Mouse (Mus musculus): ENCODE results near the gene Tmem266. TPM values are rescaled to one million over a fixed set of nuclear protein-coding genes. Genes with fewer than 3 reads are reported as not detected.

The Tmem266 gene
- polyA plus RNA-seq, 1 experiment = 0.54 TPM

- Histone ChIP-seq H3K27ac (ENCODE audit: control insufficient read depth, insufficient read depth, low read depth, low read length) (no peak overlapping the region), H3K27me3 (ENCODE audit: control insufficient read depth, insufficient read depth, low read length) (no peaks in the 10 kb centered on the region), H3K4me3 (ENCODE audit: control insufficient read depth, low read depth, low read length) (no peak overlapping the region), H3K4me1 (ENCODE audit: control insufficient read depth, insufficient read depth, low read length) (peaks cover 9% of the 10 kb centered on the region), H3K36me3 (ENCODE audit: control insufficient read depth, insufficient read depth, low read length) (no peaks in the 10 kb centered on the region)
- TF ChIP-seq POLR2A (IDR thresholded peaks at IDR 0.05; ENCODE audit: control insufficient read depth, low read depth, low read length) = no peak
- TF ChIP-seq CTCF (IDR thresholded peaks at IDR 0.05; ENCODE audit: control insufficient read depth, insufficient read depth, insufficient replicate concordance, low read depth, low read length) = no peak
Observed at GRCm38 (mm10) chr9:55432306-55433289, 105.9 kb downstream of the Tmem266 start.

- Histone ChIP-seq H3K27ac (ENCODE audit: control insufficient read depth, insufficient read depth, low read depth, low read length) (no peak overlapping the region), H3K4me1 (ENCODE audit: control insufficient read depth, insufficient read depth, low read length) (peaks cover 6% of the 10 kb centered on the region), H3K27me3 (ENCODE audit: control insufficient read depth, insufficient read depth, low read length) (no peaks in the 10 kb centered on the region), H3K36me3 (ENCODE audit: control insufficient read depth, insufficient read depth, low read length) (no peaks in the 10 kb centered on the region), H3K4me3 (ENCODE audit: control insufficient read depth, low read depth, low read length) (no peak overlapping the region)
- no peak for TF ChIP-seq CTCF (IDR thresholded peaks at IDR 0.05; ENCODE audit: control insufficient read depth, insufficient read depth, insufficient replicate concordance, low read depth, low read length)
Observed at GRCm38 (mm10) chr9:55433875-55434274, 107.2 kb downstream of the Tmem266 start.

- Histone ChIP-seq H3K27me3 (ENCODE audit: control insufficient read depth, insufficient read depth, low read length) (no peaks in the 10 kb centered on the region), H3K4me1 (ENCODE audit: control insufficient read depth, insufficient read depth, low read length) (no peaks in the 10 kb centered on the region), H3K4me3 (ENCODE audit: control insufficient read depth, low read depth, low read length) (no peak overlapping the region), H3K27ac (ENCODE audit: control insufficient read depth, insufficient read depth, low read depth, low read length) (no peak overlapping the region), H3K36me3 (ENCODE audit: control insufficient read depth, insufficient read depth, low read length) (no peaks in the 10 kb centered on the region)
- no peak for TF ChIP-seq POLR2A (IDR thresholded peaks at IDR 0.05; ENCODE audit: control insufficient read depth, low read depth, low read length)
- no peak for TF ChIP-seq CTCF (IDR thresholded peaks at IDR 0.05; ENCODE audit: control insufficient read depth, insufficient read depth, insufficient replicate concordance, low read depth, low read length)
Observed at GRCm38 (mm10) chr9:55438433-55438832, 111.7 kb downstream of the Tmem266 start.

- Histone ChIP-seq H3K4me3 (ENCODE audit: control insufficient read depth, low read depth, low read length) (no peak overlapping the region), H3K4me1 (ENCODE audit: control insufficient read depth, insufficient read depth, low read length) (no peaks in the 10 kb centered on the region), H3K27me3 (ENCODE audit: control insufficient read depth, insufficient read depth, low read length) (no peaks in the 10 kb centered on the region), H3K27ac (ENCODE audit: control insufficient read depth, insufficient read depth, low read depth, low read length) (no peak overlapping the region), H3K36me3 (ENCODE audit: control insufficient read depth, insufficient read depth, low read length) (no peaks in the 10 kb centered on the region)
- TF ChIP-seq POLR2A (IDR thresholded peaks at IDR 0.05; ENCODE audit: control insufficient read depth, low read depth, low read length) (no peak), CTCF (IDR thresholded peaks at IDR 0.05; ENCODE audit: control insufficient read depth, insufficient read depth, insufficient replicate concordance, low read depth, low read length) (no peak)
Observed at GRCm38 (mm10) chr9:55439206-55439780, 112.6 kb downstream of the Tmem266 start.

GRCm38 (mm10) chr9:55447509-55447908, 120.8 kb downstream of the Tmem266 start:
- TF ChIP-seq CTCF (IDR thresholded peaks at IDR 0.05; ENCODE audit: control insufficient read depth, insufficient read depth, insufficient replicate concordance, low read depth, low read length) (no peak), POLR2A (IDR thresholded peaks at IDR 0.05; ENCODE audit: control insufficient read depth, low read depth, low read length) (no peak)
- Histone ChIP-seq H3K4me3 (ENCODE audit: control insufficient read depth, low read depth, low read length) (no peak overlapping the region), H3K27me3 (ENCODE audit: control insufficient read depth, insufficient read depth, low read length) (no peaks in the 10 kb centered on the region), H3K4me1 (ENCODE audit: control insufficient read depth, insufficient read depth, low read length) (no peaks in the 10 kb centered on the region), H3K36me3 (ENCODE audit: control insufficient read depth, insufficient read depth, low read length) (no peaks in the 10 kb centered on the region), H3K27ac (ENCODE audit: control insufficient read depth, insufficient read depth, low read depth, low read length) (no peak overlapping the region)

GRCm38 (mm10) chr9:55449108-55449507, 122.4 kb downstream of the Tmem266 start:
- Histone ChIP-seq H3K36me3 (ENCODE audit: control insufficient read depth, insufficient read depth, low read length) (no peaks in the 10 kb centered on the region), H3K27me3 (ENCODE audit: control insufficient read depth, insufficient read depth, low read length) (no peaks in the 10 kb centered on the region), H3K4me1 (ENCODE audit: control insufficient read depth, insufficient read depth, low read length) (no peaks in the 10 kb centered on the region), H3K4me3 (ENCODE audit: control insufficient read depth, low read depth, low read length) (no peak overlapping the region), H3K27ac (ENCODE audit: control insufficient read depth, insufficient read depth, low read depth, low read length) (no peak overlapping the region)
- no peak for TF ChIP-seq CTCF (IDR thresholded peaks at IDR 0.05; ENCODE audit: control insufficient read depth, insufficient read depth, insufficient replicate concordance, low read depth, low read length)
- TF ChIP-seq POLR2A (IDR thresholded peaks at IDR 0.05; ENCODE audit: control insufficient read depth, low read depth, low read length) = no peak

- no peak overlapping the region for H3K27ac ChIP-seq (ENCODE audit: control insufficient read depth, insufficient read depth, low read depth, low read length)
- H3K36me3 ChIP-seq (ENCODE audit: control insufficient read depth, insufficient read depth, low read length) = no peaks in the 10 kb centered on the region
- H3K27me3 ChIP-seq (ENCODE audit: control insufficient read depth, insufficient read depth, low read length) = no peaks in the 10 kb centered on the region
- no peak for TF ChIP-seq POLR2A (IDR thresholded peaks at IDR 0.05; ENCODE audit: control insufficient read depth, low read depth, low read length)
- no peak for TF ChIP-seq CTCF (IDR thresholded peaks at IDR 0.05; ENCODE audit: control insufficient read depth, insufficient read depth, insufficient replicate concordance, low read depth, low read length)
- H3K4me3 ChIP-seq (ENCODE audit: control insufficient read depth, low read depth, low read length) = no peak overlapping the region
- no peaks in the 10 kb centered on the region for H3K4me1 ChIP-seq (ENCODE audit: control insufficient read depth, insufficient read depth, low read length)
Observed at GRCm38 (mm10) chr9:55450035-55450434, 123.3 kb downstream of the Tmem266 start.
